Mouse (Mus musculus) limb, embryonic 13.5 days (tissue): ENCODE measurements around the gene Dcxr. TPM values are rescaled to one million over a fixed set of nuclear protein-coding genes. Genes with fewer than 3 reads are reported as not detected.

Source experiments
- ATAC-seq: fragments of 200-750 bp; cut with Nextera tagmentation; 2 replicates; pipeline ENCODE4 v1.8.0; 2017; ENCODE audit warnings: low read depth, moderate number of reproducible peaks, moderate TSS enrichment; ENCODE audit not compliant: low FRiP score
- H3K27ac ChIP-seq: fragments of 300-500 bp; sonication (generic); 2 replicates; pipeline ENCODE4 v1.5.1; 2015; ENCODE audit warnings: inconsistent platforms, mild to moderate bottlenecking, moderate library complexity
- H3K27me3 ChIP-seq: fragments of 300-500 bp; sonication (generic); 2 replicates; pipeline ENCODE4 v1.6.1; 2015; ENCODE audit warnings: mild to moderate bottlenecking, inconsistent platforms
- H3K36me3 ChIP-seq: fragments of 300-500 bp; sonication (generic); 2 replicates; pipeline ENCODE4 v1.6.1; 2015; ENCODE audit warnings: inconsistent platforms, mild to moderate bottlenecking, moderate library complexity
- H3K4me1 ChIP-seq: fragments of 300-500 bp; sonication (generic); 2 replicates; pipeline ENCODE4 v1.6.1; 2015; ENCODE audit warnings: inconsistent platforms
- H3K4me2 ChIP-seq: fragments of 300-500 bp; sonication (generic); replicated peaks from 2 replicates; pipeline ENCODE4 v1.6.1; 2015; ENCODE audit warnings: inconsistent platforms, mild to moderate bottlenecking, moderate library complexity
- H3K4me3 ChIP-seq: fragments of 300-500 bp; sonication (generic); 2 replicates; pipeline ENCODE4 v1.5.1; 2015; ENCODE audit warnings: moderate library complexity, mild to moderate bottlenecking, inconsistent platforms
- H3K9ac ChIP-seq: fragments of 300-500 bp; sonication (generic); 2 replicates; pipeline ENCODE4 v1.6.1; 2015; ENCODE audit warnings: mild to moderate bottlenecking, inconsistent platforms
- H3K9me3 ChIP-seq: fragments of 300-500 bp; sonication (generic); 2 replicates; pipeline ENCODE4 v1.6.1; 2016; ENCODE audit warnings: inconsistent platforms
- WGBS: fragments of 180-500 bp; shearing (Covaris S2); methylation state at CpG from one replicate; pipeline ENCODE4 v1.1.7; 2015; 5-methylcytosine and 5-hydroxymethylcytosine counted together
- polyA plus RNA-seq: library from polyadenylated mRNA; unstranded; fragments of >200 nt; fragmentation: Nextera tagmentation; extraction: Ambion mirVana; gene quantifications from 2 replicates; pipeline ENCODE4 v1.2.1, GENCODE M21; 2015

Gene Dcxr
- polyA plus RNA-seq, 1 experiment from 2014 or later, result 15.6 TPM

DNA sequence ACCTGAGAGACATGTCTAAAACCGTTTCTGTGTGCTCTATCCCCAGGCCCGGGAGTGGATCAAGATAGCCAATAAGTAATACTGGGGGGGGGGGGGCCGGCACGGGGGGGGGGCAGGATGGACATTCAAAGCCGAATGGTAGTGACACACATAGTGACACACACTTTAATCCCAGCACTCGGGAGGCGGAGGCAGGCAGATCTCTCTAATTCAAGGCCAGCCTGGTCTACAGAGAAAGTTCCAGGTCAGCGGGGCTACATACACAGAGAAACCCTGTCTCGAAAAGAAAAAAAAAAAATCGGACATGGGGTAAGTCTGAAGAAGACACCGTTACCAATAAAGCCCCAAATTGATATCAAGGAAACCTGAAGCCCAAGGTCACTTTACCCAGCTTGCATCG, 483 bp upstream of the Dcxr start:
- Histone ChIP-seq H3K4me2 (peak overlapping the region; percentile 89), H3K4me3 (no peak overlapping the region; the same call in 1 of the 2 replicates), H3K36me3 (peaks cover 5% of the 10 kb centered on the region), H3K27me3 (peaks cover 8% of the 10 kb centered on the region), H3K4me1 (peaks cover 22% of the 10 kb centered on the region), H3K9me3 (no peaks in the 10 kb centered on the region), H3K27ac (no peak overlapping the region), H3K9ac (no peak overlapping the region)
- WGBS, result 60% methylated on average over 12 of the region's 12 CpGs
- ATAC-seq, result peak; percentile 1; the same call in 1 of the 2 replicates

- peak overlapping the region; percentile 89 for H3K4me2 ChIP-seq
- peak overlapping the region; percentile 74 for H3K9ac ChIP-seq
- H3K4me1 ChIP-seq, result peaks cover 27% of the 10 kb centered on the region
- no peak overlapping the region for H3K27ac ChIP-seq
- ATAC-seq, result peak; percentile 4; the same call in 1 of the 2 replicates
- peak overlapping the region; percentile 65 for H3K4me3 ChIP-seq
- no peaks in the 10 kb centered on the region for H3K9me3 ChIP-seq
- 19% methylated on average over 34 of the region's 36 CpGs for WGBS
- H3K27me3 ChIP-seq, result peaks cover 12% of the 10 kb centered on the region
- H3K36me3 ChIP-seq, result peaks cover 5% of the 10 kb centered on the region
These were observed 575 bp downstream of the Dcxr start for GRCm38 (mm10) chr11:120726243-120727168.

- H3K9ac ChIP-seq, result peak overlapping the region; percentile 43
- no peaks in the 10 kb centered on the region for H3K9me3 ChIP-seq
- H3K36me3 ChIP-seq, result peaks cover 22% of the 10 kb centered on the region
- H3K27ac ChIP-seq, result no peak overlapping the region
- WGBS, result 83% methylated on average over 7 of the region's 7 CpGs
- H3K4me1 ChIP-seq, result peaks cover 28% of the 10 kb centered on the region
- no peak overlapping the region for H3K4me2 ChIP-seq
- H3K4me3 ChIP-seq, result no peak overlapping the region
- H3K27me3 ChIP-seq, result peaks cover 12% of the 10 kb centered on the region
- ATAC-seq, result no peak
These were observed 3.6 kb downstream of the Dcxr start for GRCm38 (mm10) chr11:120723509-120723908.

DNA sequence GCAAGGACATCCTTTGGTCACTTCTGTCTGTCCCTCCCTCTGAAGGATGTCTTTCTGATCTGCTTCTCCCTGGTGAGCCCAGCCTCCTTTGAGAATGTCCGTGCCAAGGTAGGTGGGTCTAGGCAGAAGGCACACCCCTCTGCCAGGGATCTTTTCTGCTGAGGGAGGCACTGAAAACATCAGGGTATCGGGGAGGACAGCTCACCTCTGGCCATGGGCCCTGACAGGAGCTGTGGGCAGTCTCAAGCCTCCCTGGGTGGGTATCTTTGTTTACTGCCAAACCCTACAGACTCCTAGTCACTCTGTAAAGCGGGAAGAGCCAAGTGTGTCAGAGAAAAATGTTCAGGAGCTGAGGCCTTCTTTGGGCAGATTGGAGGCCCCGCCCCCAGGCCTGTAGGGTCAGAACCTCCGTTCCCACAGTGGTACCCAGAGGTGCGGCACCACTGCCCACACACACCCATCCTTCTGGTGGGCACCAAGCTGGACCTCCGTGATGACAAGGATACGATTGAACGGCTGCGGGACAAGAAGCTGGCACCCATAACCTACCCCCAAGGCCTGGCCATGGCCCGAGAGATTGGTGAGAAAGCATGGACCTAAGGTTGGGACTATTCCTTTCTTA, 4.2 kb downstream of the Dcxr start:
- Histone ChIP-seq H3K4me1 (peaks cover 28% of the 10 kb centered on the region), H3K27ac (no peak overlapping the region), H3K27me3 (peaks cover 12% of the 10 kb centered on the region), H3K4me3 (no peak overlapping the region), H3K4me2 (peak overlapping the region; percentile 99), H3K9me3 (no peaks in the 10 kb centered on the region), H3K9ac (peak overlapping the region; percentile 76; the same call in 1 of the 2 replicates), H3K36me3 (peaks cover 29% of the 10 kb centered on the region)
- no peak for ATAC-seq
- WGBS, result 87% methylated on average over 11 of the region's 11 CpGs

DNA sequence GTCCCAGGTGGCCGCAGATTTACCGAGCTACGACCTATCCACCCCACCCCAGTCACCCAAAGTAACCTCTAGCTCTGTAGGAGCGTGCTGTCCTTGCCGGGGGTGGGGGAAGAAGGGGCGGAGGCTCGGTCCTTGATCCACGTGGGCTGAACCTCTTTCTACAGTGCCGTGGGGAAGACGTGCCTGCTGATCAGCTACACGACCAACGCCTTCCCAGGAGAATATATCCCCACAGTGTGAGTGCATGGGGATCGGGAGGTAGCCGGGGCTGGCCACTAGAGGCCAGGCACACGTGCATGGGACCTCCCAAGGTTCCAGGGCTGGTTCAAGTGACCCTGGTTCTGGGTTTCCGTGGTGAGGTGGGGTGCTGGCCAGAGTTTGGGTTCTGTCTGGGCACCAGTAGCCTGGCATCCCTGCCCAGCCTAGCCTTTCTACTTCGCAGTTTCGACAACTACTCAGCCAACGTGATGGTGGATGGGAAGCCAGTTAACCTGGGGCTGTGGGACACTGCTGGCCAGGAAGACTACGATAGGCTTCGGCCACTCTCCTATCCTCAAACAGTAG, 4.9 kb downstream of the Dcxr start:
- peak overlapping the region; percentile 76 for H3K9ac ChIP-seq
- H3K27me3 ChIP-seq, result peaks cover 12% of the 10 kb centered on the region
- 20% methylated on average over 21 of the region's 21 CpGs for WGBS
- H3K36me3 ChIP-seq, result peaks cover 36% of the 10 kb centered on the region
- ATAC-seq, result no peak
- peaks cover 28% of the 10 kb centered on the region for H3K4me1 ChIP-seq
- H3K9me3 ChIP-seq, result no peaks in the 10 kb centered on the region
- peak overlapping the region; percentile 64 for H3K4me3 ChIP-seq
- no peak overlapping the region for H3K27ac ChIP-seq
- H3K4me2 ChIP-seq, result peak overlapping the region; percentile 99

- Histone ChIP-seq H3K36me3 (peaks cover 43% of the 10 kb centered on the region), H3K9me3 (no peaks in the 10 kb centered on the region), H3K27ac (no peak within 1 kb of the TSS; the same call in 1 of the 2 replicates), H3K4me1 (peaks cover 23% of the 10 kb centered on the region), H3K4me3 (peak within 1 kb of the TSS; percentile 64), H3K27me3 (peaks cover 12% of the 10 kb centered on the region), H3K4me2 (peak within 1 kb of the TSS; percentile 99), H3K9ac (peak within 1 kb of the TSS; percentile 76)
- WGBS, result under 1% methylated on average over 76 of the region's 90 CpGs
- peak; percentile 86 for ATAC-seq
These were observed 5.7 kb downstream of the Dcxr start, which contains the start of gene Rac3 for GRCm38 (mm10) chr11:120721124-120722066. Rac3 (plus strand) TSS chr11:120721470.

DNA sequence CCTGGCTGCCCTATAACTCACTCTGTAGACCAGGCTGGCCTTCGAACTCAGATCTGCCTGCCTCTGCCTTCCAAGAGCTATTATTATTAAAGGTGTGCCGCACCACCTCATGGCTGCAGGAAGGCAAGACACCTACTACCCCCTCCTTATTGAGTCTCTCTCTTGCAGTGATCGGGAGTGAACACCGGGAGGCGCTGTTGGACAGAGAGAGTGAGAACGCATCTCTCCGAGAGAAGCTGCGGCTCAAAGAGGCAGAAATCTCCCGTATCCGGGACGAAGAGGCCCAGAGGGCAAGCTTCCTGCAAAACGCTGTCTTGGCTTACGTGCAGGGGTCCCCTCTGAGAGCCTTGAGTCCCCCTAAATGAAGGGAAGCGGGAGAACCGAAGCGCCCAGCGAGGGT, 6.6 kb downstream of the Dcxr start:
- peak overlapping the region; percentile 99 for H3K4me2 ChIP-seq
- H3K9me3 ChIP-seq, result no peaks in the 10 kb centered on the region
- 0 out of 2 replicates have a peak, but pooled peaks have one; percentile 6 for ATAC-seq
- H3K27ac ChIP-seq, result no peak overlapping the region
- peaks cover 7% of the 10 kb centered on the region for H3K27me3 ChIP-seq
- peaks cover 19% of the 10 kb centered on the region for H3K4me1 ChIP-seq
- H3K9ac ChIP-seq, result peak overlapping the region; percentile 76
- WGBS, result 11% methylated on average over 17 of the region's 17 CpGs
- peaks cover 51% of the 10 kb centered on the region for H3K36me3 ChIP-seq
- H3K4me3 ChIP-seq, result peak overlapping the region; percentile 64

DNA sequence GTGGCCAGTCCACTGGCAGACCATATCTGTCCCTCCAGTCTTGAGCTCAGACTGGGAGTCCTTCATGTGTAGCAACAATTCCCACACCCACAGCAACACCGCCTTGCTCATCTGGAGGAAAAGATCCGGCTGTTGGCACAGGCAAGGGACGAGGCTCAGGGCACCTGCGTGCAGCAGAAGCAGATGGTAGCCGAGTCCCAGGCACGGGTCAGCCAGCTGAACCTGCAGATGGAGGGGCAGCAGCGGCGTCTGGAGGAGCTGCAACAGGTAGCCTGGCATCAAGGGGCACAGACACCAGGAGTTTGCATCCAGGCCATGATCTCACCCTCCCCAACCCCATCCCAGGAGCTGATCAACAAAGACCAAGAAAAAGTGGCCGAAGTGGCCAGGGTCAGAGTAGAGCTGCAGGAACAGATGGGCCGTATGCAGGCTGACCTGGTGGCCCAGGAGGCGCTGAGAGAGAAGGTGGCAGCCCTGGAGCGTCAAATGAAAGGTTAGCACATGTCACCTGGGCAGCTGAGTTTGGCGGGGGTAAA, 7.2 kb downstream of the Dcxr start:
- Histone ChIP-seq H3K9me3 (no peaks in the 10 kb centered on the region), H3K4me2 (0 out of 2 replicates have a peak overlapping the region, but pooled peaks have one; percentile 99), H3K27me3 (peaks cover 7% of the 10 kb centered on the region), H3K27ac (no peak overlapping the region), H3K4me3 (no peak overlapping the region), H3K9ac (no peak overlapping the region), H3K36me3 (peaks cover 52% of the 10 kb centered on the region), H3K4me1 (peaks cover 20% of the 10 kb centered on the region)
- WGBS, result 87% methylated on average over 13 of the region's 13 CpGs
- ATAC-seq, result no peak

GRCm38 (mm10) chr11:120719242-120719641, 7.8 kb downstream of the Dcxr start:
- 90% methylated on average over 9 of the region's 9 CpGs for WGBS
- no peak overlapping the region for H3K27ac ChIP-seq

DNA sequence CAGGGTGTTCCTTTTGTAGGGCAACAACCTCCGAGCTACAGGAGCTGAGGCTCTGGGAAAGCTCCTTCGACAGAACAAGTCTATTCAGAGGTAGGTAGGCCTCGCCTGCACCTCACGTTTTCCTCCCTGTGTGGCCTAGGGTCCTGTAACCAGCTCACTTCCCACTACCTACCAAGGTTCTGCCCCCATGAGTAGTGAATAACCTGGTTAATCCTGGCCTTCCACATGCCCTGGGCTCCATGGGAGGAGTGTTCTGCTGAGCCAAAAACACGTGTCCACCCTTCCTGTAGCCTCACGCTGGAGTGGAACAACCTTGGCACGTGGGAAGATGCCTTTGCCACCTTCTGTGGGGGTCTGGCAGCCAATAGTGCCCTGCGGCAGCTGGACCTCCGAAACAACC, 11.9 kb downstream of the Dcxr start:
- peak overlapping the region; percentile 83 for H3K9ac ChIP-seq
- H3K4me1 ChIP-seq, result peaks cover 35% of the 10 kb centered on the region
- H3K4me3 ChIP-seq, result peak overlapping the region; percentile 69; the same call in 1 of the 2 replicates
- H3K9me3 ChIP-seq, result no peaks in the 10 kb centered on the region
- no peak for ATAC-seq
- H3K27ac ChIP-seq, result no peak overlapping the region
- 90% methylated on average over 9 of the region's 9 CpGs for WGBS
- H3K27me3 ChIP-seq, result no peaks in the 10 kb centered on the region
- peaks cover 65% of the 10 kb centered on the region for H3K36me3 ChIP-seq
- peak overlapping the region; percentile 99 for H3K4me2 ChIP-seq

More at GRCm38 (mm10) chr11:120719242-120719641, 7.8 kb downstream of the Dcxr start:
- no peaks in the 10 kb centered on the region for H3K9me3 ChIP-seq
- H3K9ac ChIP-seq, result 0 out of 2 replicates have a peak overlapping the region, but pooled peaks have one; percentile 35
- ATAC-seq, result no peak
- peaks cover 7% of the 10 kb centered on the region for H3K27me3 ChIP-seq
- no peak overlapping the region for H3K4me2 ChIP-seq
- peaks cover 27% of the 10 kb centered on the region for H3K4me1 ChIP-seq
- peaks cover 52% of the 10 kb centered on the region for H3K36me3 ChIP-seq
- H3K4me3 ChIP-seq, result no peak overlapping the region

- ATAC-seq, result no peak
- peaks cover 36% of the 10 kb centered on the region for H3K4me1 ChIP-seq
- WGBS, result 61% methylated on average over 10 of the region's 10 CpGs
These were observed 12.5 kb downstream of the Dcxr start for GRCm38 (mm10) chr11:120714546-120714945.

More at GRCm38 (mm10) chr11:120714546-120714945, 12.5 kb downstream of the Dcxr start:
- peaks cover 65% of the 10 kb centered on the region for H3K36me3 ChIP-seq
- H3K27me3 ChIP-seq, result no peaks in the 10 kb centered on the region
- peak overlapping the region; percentile 83 for H3K9ac ChIP-seq
- H3K4me2 ChIP-seq, result peak overlapping the region; percentile 99
- H3K4me3 ChIP-seq, result peak overlapping the region; percentile 69
- no peak overlapping the region for H3K27ac ChIP-seq
- no peaks in the 10 kb centered on the region for H3K9me3 ChIP-seq
